Mouse (Mus musculus): ENCODE data around the gene Rptor. TPM values are rescaled to one million over a fixed set of nuclear protein-coding genes. Genes with fewer than 3 reads are reported as not detected.

Gene Rptor
- polyA plus RNA-seq, 1 experiment from 2014 or later: 18.6 TPM

- Histone ChIP-seq H3K4me3 (ENCODE audit: inconsistent target) (no peak overlapping the region), H3K27ac (no peak overlapping the region), H3K79me2 (ENCODE audit: inconsistent target) (no peaks in the 10 kb centered on the region), H3K36me3 (ENCODE audit: inconsistent target) (peaks cover 8% of the 10 kb centered on the region; the same call in 1 of the 2 replicates)
- 39% methylated on average over 8 of the region's 8 CpGs for WGBS (ENCODE audit: missing documents)
These were observed 208.3 kb downstream of the Rptor start for GRCm38 (mm10) chr11:119811022-119811421.

- Histone ChIP-seq H3K79me2 (ENCODE audit: inconsistent target) (no peaks in the 10 kb centered on the region), H3K36me3 (ENCODE audit: inconsistent target) (peaks cover 8% of the 10 kb centered on the region; the same call in 1 of the 2 replicates), H3K27ac (no peak overlapping the region), H3K4me3 (ENCODE audit: inconsistent target) (no peak overlapping the region)
- 50% methylated on average over 1 of the region's 1 CpGs for WGBS (ENCODE audit: missing documents)
These were observed 208.9 kb downstream of the Rptor start for GRCm38 (mm10) chr11:119811598-119811997.

GRCm38 (mm10) chr11:119812093-119812492 lies 209.4 kb downstream of the Rptor start:
- 87% methylated on average over 4 of the region's 4 CpGs for WGBS (ENCODE audit: missing documents)
- no peak overlapping the region for H3K27ac ChIP-seq
- H3K4me3 ChIP-seq (ENCODE audit: inconsistent target): no peak overlapping the region
- peaks cover 8% of the 10 kb centered on the region; the same call in 1 of the 2 replicates for H3K36me3 ChIP-seq (ENCODE audit: inconsistent target)
- H3K79me2 ChIP-seq (ENCODE audit: inconsistent target): no peaks in the 10 kb centered on the region

- WGBS (ENCODE audit: missing documents): 72% methylated on average over 7 of the region's 7 CpGs
- Histone ChIP-seq H3K79me2 (ENCODE audit: inconsistent target) (no peaks in the 10 kb centered on the region), H3K36me3 (ENCODE audit: inconsistent target) (peaks cover 15% of the 10 kb centered on the region; the same call in 1 of the 2 replicates), H3K27ac (peak overlapping the region; percentile 46), H3K4me3 (ENCODE audit: inconsistent target) (no peak overlapping the region)
These were observed 211.4 kb downstream of the Rptor start for GRCm38 (mm10) chr11:119814035-119814558.

GRCm38 (mm10) chr11:119816798-119817361 lies 214.2 kb downstream of the Rptor start:
- H3K79me2 ChIP-seq (ENCODE audit: inconsistent target): no peaks in the 10 kb centered on the region
- peaks cover 13% of the 10 kb centered on the region; the same call in 1 of the 2 replicates for H3K36me3 ChIP-seq (ENCODE audit: inconsistent target)
- WGBS (ENCODE audit: missing documents): 86% methylated on average over 13 of the region's 14 CpGs
- H3K27ac ChIP-seq: peak overlapping the region; percentile 50
- H3K4me3 ChIP-seq (ENCODE audit: inconsistent target): no peak overlapping the region

- H3K79me2 ChIP-seq (ENCODE audit: inconsistent target): no peaks in the 10 kb centered on the region
- peaks cover 8% of the 10 kb centered on the region; the same call in 1 of the 2 replicates for H3K36me3 ChIP-seq (ENCODE audit: inconsistent target)
- H3K27ac ChIP-seq: peak overlapping the region; percentile 50
- H3K4me3 ChIP-seq (ENCODE audit: inconsistent target): no peak overlapping the region
- 59% methylated on average over 3 of the region's 3 CpGs for WGBS (ENCODE audit: missing documents)
These were observed 214.7 kb downstream of the Rptor start for GRCm38 (mm10) chr11:119817362-119817837.

GRCm38 (mm10) chr11:119817898-119818297 lies 215.2 kb downstream of the Rptor start:
- no peaks in the 10 kb centered on the region for H3K79me2 ChIP-seq (ENCODE audit: inconsistent target)
- 95% methylated on average over 2 of the region's 3 CpGs for WGBS (ENCODE audit: missing documents)
- H3K36me3 ChIP-seq (ENCODE audit: inconsistent target): peaks cover 7% of the 10 kb centered on the region; the same call in 1 of the 2 replicates
- H3K27ac ChIP-seq: peak overlapping the region; percentile 50
- no peak overlapping the region for H3K4me3 ChIP-seq (ENCODE audit: inconsistent target)

GRCm38 (mm10) chr11:119821514-119821913 lies 218.8 kb downstream of the Rptor start:
- 96% methylated on average over 9 of the region's 9 CpGs for WGBS (ENCODE audit: missing documents)
- Histone ChIP-seq H3K4me3 (ENCODE audit: inconsistent target) (no peak overlapping the region), H3K27ac (no peak overlapping the region), H3K36me3 (ENCODE audit: inconsistent target) (peaks cover 13% of the 10 kb centered on the region; the same call in 1 of the 2 replicates), H3K79me2 (ENCODE audit: inconsistent target) (no peaks in the 10 kb centered on the region)

GRCm38 (mm10) chr11:119824072-119824649 lies 221.5 kb downstream of the Rptor start:
- H3K36me3 ChIP-seq (ENCODE audit: inconsistent target): peaks cover 13% of the 10 kb centered on the region; the same call in 1 of the 2 replicates
- 94% methylated on average over 6 of the region's 6 CpGs for WGBS (ENCODE audit: missing documents)
- peak overlapping the region; percentile 64 for H3K27ac ChIP-seq
- no peak overlapping the region for H3K4me3 ChIP-seq (ENCODE audit: inconsistent target)
- no peaks in the 10 kb centered on the region for H3K79me2 ChIP-seq (ENCODE audit: inconsistent target)

- no peak overlapping the region for H3K4me3 ChIP-seq (ENCODE audit: inconsistent target)
- H3K79me2 ChIP-seq (ENCODE audit: inconsistent target): no peaks in the 10 kb centered on the region
- H3K36me3 ChIP-seq (ENCODE audit: inconsistent target): peaks cover 16% of the 10 kb centered on the region; the same call in 1 of the 2 replicates
- peak overlapping the region; percentile 64 for H3K27ac ChIP-seq
- 61% methylated on average over 6 of the region's 6 CpGs for WGBS (ENCODE audit: missing documents)
These were observed 223.1 kb downstream of the Rptor start for GRCm38 (mm10) chr11:119825783-119826182.

- 95% methylated on average over 4 of the region's 4 CpGs for WGBS (ENCODE audit: missing documents)
- no peaks in the 10 kb centered on the region for H3K79me2 ChIP-seq (ENCODE audit: inconsistent target)
- peaks cover 18% of the 10 kb centered on the region; the same call in 1 of the 2 replicates for H3K36me3 ChIP-seq (ENCODE audit: inconsistent target)
- H3K27ac ChIP-seq: no peak overlapping the region
- no peak overlapping the region for H3K4me3 ChIP-seq (ENCODE audit: inconsistent target)
These were observed 223.5 kb downstream of the Rptor start for GRCm38 (mm10) chr11:119826239-119826638.

- Histone ChIP-seq H3K79me2 (ENCODE audit: inconsistent target) (no peaks in the 10 kb centered on the region), H3K36me3 (ENCODE audit: inconsistent target) (peaks cover 18% of the 10 kb centered on the region; the same call in 1 of the 2 replicates), H3K4me3 (ENCODE audit: inconsistent target) (no peak overlapping the region), H3K27ac (no peak overlapping the region)
- 100% methylated on average over 3 of the region's 3 CpGs for WGBS (ENCODE audit: missing documents)
These were observed 226.4 kb downstream of the Rptor start for GRCm38 (mm10) chr11:119829116-119829515.

GRCm38 (mm10) chr11:119831682-119832081 lies 229.0 kb downstream of the Rptor start:
- WGBS (ENCODE audit: missing documents): 93% methylated on average over 7 of the region's 7 CpGs
- peaks cover 13% of the 10 kb centered on the region; the same call in 1 of the 2 replicates for H3K36me3 ChIP-seq (ENCODE audit: inconsistent target)

GRCm38 (mm10) chr11:119833311-119833710 lies 230.6 kb downstream of the Rptor start:
- Histone ChIP-seq H3K36me3 (ENCODE audit: inconsistent target) (peaks cover 10% of the 10 kb centered on the region; the same call in 1 of the 2 replicates), H3K79me2 (ENCODE audit: inconsistent target) (no peaks in the 10 kb centered on the region), H3K27ac (no peak overlapping the region), H3K4me3 (ENCODE audit: inconsistent target) (no peak overlapping the region)

More at GRCm38 (mm10) chr11:119831682-119832081, 229.0 kb downstream of the Rptor start:
- Histone ChIP-seq H3K4me3 (ENCODE audit: inconsistent target) (no peak overlapping the region), H3K79me2 (ENCODE audit: inconsistent target) (no peaks in the 10 kb centered on the region), H3K27ac (no peak overlapping the region)

All from macrophage (primary cell).